Mouse (Mus musculus) spleen, adult 2 months (tissue): ENCODE data around the gene Clk3. TPM values are rescaled to one million over a fixed set of nuclear protein-coding genes. Genes with fewer than 3 reads are reported as not detected.
A peak's percentile ranks its signal among the peaks of the same experiment; 100 is the strongest.
"Not testable (repeated sequence)": the region's sequence is repeated elsewhere in the genome, so short reads cannot be mapped to it uniquely, and the experiment has no call there.

Source experiments
- DNase-seq, 2 experiments: peaks; one replicate each; pipeline versions ENCODE4 v3.0.0 to v3.0.0-alpha.2; 2012 to 2021; ENCODE audit warnings: low spot score in 2 of 2, low read depth in 1 of 2
- H3K27ac ChIP-seq: fragments of 200-500 bp; 2 replicates; pipeline ENCODE4 v1.5.1; 2012; ENCODE audit warnings: low read length, inconsistent platforms; ENCODE audit not compliant: insufficient read depth
- H3K27me3 ChIP-seq: fragments of 200-500 bp; 2 replicates; pipeline ENCODE4 v1.6.1; 2012; ENCODE audit warnings: mild to moderate bottlenecking, moderate library complexity, low read length, inconsistent platforms; ENCODE audit not compliant: control insufficient read depth, insufficient read depth
- H3K36me3 ChIP-seq: fragments of 200-500 bp; 2 replicates; pipeline ENCODE4 v1.6.1; 2012; ENCODE audit warnings: mild to moderate bottlenecking, low read length, inconsistent platforms; ENCODE audit not compliant: control insufficient read depth, insufficient read depth
- H3K4me1 ChIP-seq: fragments of 200-500 bp; 2 replicates; pipeline ENCODE4 v1.6.1; 2011; ENCODE audit warnings: inconsistent platforms; ENCODE audit not compliant: control insufficient read depth, insufficient read depth, insufficient read length
- H3K4me3 ChIP-seq: fragments of 200-500 bp; 2 replicates; pipeline ENCODE4 v1.5.1; 2011; ENCODE audit warnings: mild to moderate bottlenecking, inconsistent platforms; ENCODE audit not compliant: insufficient read depth, insufficient read length; ENCODE audit errors: extremely low read depth
- CTCF ChIP-seq: fragments of 200-500 bp; IDR thresholded peaks from 2 replicates; pipeline ENCODE4 v1.5.1; 2011; ENCODE audit warnings: mild to moderate bottlenecking, inconsistent platforms; ENCODE audit not compliant: insufficient read depth, insufficient read length, insufficient replicate concordance; ENCODE audit errors: extremely low read depth
- POLR2A ChIP-seq: fragments of 200-500 bp; IDR thresholded peaks from 2 replicates; pipeline ENCODE4 v1.6.1; 2011; ENCODE audit warnings: low read depth, low read length, inconsistent platforms
- WGBS: fragments of 180-500 bp; shearing (Covaris S2); methylation state at CpG from one replicate; pipeline ENCODE4 v1.1.7; 2018; 5-methylcytosine and 5-hydroxymethylcytosine counted together
- polyA plus RNA-seq: library from polyadenylated mRNA; depleted of rRNA; stranded (reverse); fragments of >200 nt; gene quantifications from 2 replicates; pipeline ENCODE4 v1.2.3, GENCODE M21; 2012; rRNA removed

Clk3 gene
- polyA plus RNA-seq, 1 experiment, result 99.1 TPM

DNA sequence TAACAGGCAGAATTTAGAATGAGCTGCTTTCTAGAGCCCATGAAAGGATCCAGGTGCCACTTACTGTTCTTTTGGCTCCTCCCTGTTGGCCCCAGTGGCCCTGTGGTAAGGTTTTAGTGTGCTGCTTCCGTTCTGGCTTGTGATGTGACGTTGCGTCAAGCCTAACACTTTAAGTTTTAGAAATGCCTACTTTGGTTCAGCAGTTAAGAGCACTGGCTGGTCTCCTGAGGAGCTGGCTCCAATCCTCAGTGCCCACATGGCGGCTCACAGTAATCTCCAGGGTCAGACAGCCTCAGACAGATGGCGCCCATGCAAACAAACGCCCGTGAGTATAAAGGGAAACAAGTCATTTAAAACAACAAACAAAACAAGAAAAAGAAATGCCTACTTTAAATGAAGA, 47.3 kb downstream of the Clk3 start:
- Histone ChIP-seq H3K4me1 (no peaks in the 10 kb centered on the region; the same call in 1 of the 2 replicates), H3K36me3 (peaks cover 34% of the 10 kb centered on the region), H3K27ac (no peak overlapping the region), H3K4me3 (no peak overlapping the region), H3K27me3 (no peaks in the 10 kb centered on the region)
- WGBS, result 89% methylated on average over 7 of the region's 7 CpGs
- TF ChIP-seq POLR2A (no peak), CTCF (no peak)
- DNase-seq, result no peak

DNA sequence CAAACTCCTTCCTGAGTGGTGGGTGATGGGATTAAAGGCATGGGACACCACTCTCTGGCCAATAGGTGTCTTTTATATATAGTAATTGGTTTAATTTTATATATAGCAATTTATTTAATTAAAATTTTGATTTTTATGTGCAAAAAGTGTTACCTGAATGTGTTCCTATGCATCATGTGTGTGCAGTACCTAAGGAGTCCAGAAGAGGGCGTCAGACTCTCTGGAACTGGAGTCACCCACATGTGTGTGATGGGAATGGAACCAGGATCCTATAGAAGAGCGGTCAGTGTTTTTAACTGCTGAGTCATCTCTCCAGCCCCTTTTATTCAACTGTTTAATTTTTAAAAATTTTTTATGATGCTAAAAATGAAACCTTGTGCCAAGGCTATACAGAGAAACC, 53.5 kb downstream of the Clk3 start:
- no peak overlapping the region for H3K27ac ChIP-seq
- H3K4me1 ChIP-seq, result peaks cover 6% of the 10 kb centered on the region; the same call in 1 of the 2 replicates
- DNase-seq, result no peak
- 85% methylated on average over 2 of the region's 2 CpGs for WGBS
- H3K4me3 ChIP-seq, result no peak overlapping the region
- no peak for TF ChIP-seq CTCF
- no peak for TF ChIP-seq POLR2A
- peaks cover 25% of the 10 kb centered on the region for H3K36me3 ChIP-seq
- H3K27me3 ChIP-seq, result no peaks in the 10 kb centered on the region

DNA sequence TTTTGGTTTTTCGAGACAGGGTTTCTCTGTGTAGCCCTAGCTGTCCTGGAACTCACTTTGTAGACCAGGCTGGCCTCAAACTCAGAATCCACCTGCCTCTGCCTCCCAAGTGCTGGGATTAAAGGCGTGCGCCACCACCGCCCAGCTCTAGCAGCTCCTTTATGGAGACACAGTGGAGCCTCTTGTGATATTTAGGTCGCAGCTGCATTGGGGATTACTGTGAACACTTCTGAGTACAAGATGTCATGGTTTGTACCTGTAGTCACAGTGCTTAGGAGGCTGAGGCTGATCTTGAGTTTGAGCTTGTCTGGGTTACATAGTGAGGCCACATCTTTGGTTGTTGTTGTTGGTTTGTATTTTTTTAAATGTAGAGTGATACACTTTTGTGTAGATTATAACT, 55.4 kb downstream of the Clk3 start:
- H3K36me3 ChIP-seq, result peaks cover 11% of the 10 kb centered on the region
- not testable (repeated sequence) for H3K4me3 ChIP-seq, H3K27me3 ChIP-seq, H3K4me1 ChIP-seq, H3K27ac ChIP-seq, DNase-seq
- WGBS, result 79% methylated on average over 5 of the region's 5 CpGs

DNA sequence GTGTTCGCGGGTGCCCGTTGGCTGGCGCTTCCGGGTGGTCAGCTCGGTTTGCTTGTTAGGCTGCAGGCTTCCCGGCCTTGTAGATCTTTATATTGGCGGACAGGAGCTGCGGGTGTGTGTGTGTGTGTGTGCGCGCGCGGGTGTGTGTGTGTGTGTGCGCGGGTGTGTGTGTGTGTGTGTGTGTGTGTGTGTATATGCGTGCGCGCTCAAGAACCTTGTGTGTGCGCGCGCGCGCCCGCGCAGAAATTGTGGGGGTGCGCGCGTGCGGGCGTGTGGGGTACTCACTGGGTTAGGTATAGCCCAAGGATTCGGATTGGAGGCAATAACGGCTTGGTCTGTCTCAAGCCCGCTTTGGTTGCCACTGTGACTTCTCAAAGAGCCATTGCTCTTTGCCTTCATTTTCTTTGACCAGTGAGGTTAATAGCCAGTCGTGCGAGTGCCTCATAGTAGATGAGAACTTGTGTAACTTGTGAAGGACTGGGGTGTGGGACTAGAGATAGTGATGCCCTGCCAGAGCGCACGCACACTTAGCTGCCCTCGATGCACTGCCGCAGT, 56.9 kb downstream of the Clk3 start:
- H3K27ac ChIP-seq, result peak overlapping the region; percentile 80
- peaks cover 6% of the 10 kb centered on the region; the same call in 1 of the 2 replicates for H3K4me1 ChIP-seq
- no peak for DNase-seq
- H3K27me3 ChIP-seq, result no peaks in the 10 kb centered on the region
- no peak for TF ChIP-seq CTCF
- no peak for TF ChIP-seq POLR2A
- WGBS, result 1% methylated on average over 31 of the region's 39 CpGs
- H3K4me3 ChIP-seq, result peak overlapping the region; percentile 93
- peaks cover 5% of the 10 kb centered on the region for H3K36me3 ChIP-seq

DNA sequence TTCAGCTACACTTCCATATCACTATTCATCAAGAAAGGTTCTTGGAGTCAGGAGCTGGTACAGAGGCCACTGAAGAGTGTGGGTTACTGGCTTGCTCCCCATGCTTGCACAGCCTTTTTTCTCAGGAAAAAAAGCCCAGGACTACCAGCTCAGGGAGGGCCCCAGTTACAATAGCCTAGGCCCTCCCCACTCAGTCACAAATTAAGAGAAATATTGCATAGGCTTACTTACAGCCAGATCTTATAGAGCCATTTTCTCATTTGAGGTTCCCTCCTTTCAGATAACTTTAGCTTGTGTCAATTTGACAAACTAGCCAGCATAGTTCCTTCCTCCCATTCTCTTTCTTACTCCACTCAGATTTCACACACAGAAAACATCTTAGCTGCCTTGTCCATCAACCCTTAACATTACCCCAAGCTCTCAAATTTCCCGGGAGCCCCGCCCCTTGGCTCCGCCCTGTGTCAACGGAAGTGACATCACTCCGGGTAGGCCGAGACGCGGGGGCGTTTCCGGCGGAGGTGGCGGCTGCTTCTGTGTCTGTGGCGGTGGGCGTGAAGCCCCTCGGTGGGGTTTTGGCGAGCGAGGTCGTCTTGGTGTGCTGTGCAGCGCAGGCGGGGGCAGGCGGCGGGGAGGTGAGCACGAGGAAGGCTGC, 57.5 kb downstream of the Clk3 start, which contains the start of gene Edc3:
TSS of gene Edc3 (plus strand) at position 473 of the 652 bp plus-strand sequence.
- DNase-seq, result peak; percentile 68 to 85
- peaks cover under 1% of the 10 kb centered on the region; the same call in 1 of the 2 replicates for H3K36me3 ChIP-seq
- 0% methylated on average over 23 of the region's 23 CpGs for WGBS

DNA sequence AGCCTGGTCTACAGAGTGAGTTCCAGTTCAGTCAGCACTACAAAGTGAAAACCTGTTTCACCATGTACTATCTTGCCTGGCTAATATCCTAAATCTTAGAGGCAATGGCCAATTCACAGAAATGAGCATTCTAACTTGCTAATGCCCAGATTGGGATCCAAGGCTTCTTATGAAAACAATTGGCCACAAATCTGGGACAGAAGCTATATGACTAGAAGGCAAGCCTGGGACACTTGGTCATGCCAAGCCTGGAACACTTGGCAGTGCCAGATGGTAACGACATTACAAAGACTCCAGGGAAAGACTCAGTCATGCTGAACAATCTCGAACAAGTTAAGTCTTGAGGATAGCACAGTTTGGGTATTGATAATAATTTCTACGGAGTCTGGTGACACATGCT, 59.2 kb downstream of the Clk3 start:
- H3K36me3 ChIP-seq, result no peaks in the 10 kb centered on the region

More for the DNA sequence above, 57.5 kb downstream of the Clk3 start, which contains the start of gene Edc3:
- TF ChIP-seq POLR2A, result peak; percentile 47
- TF ChIP-seq CTCF, result no peak
- Histone ChIP-seq H3K4me1 (peaks cover 6% of the 10 kb centered on the region; the same call in 1 of the 2 replicates), H3K27ac (peak within 1 kb of the TSS; percentile 80), H3K27me3 (no peaks in the 10 kb centered on the region), H3K4me3 (peak within 1 kb of the TSS; percentile 93)

More for the DNA sequence above, 59.2 kb downstream of the Clk3 start:
- Histone ChIP-seq H3K4me1 (peaks cover 6% of the 10 kb centered on the region; the same call in 1 of the 2 replicates), H3K27me3 (no peaks in the 10 kb centered on the region), H3K27ac (no peak overlapping the region), H3K4me3 (no peak overlapping the region)
- no peak for TF ChIP-seq CTCF
- TF ChIP-seq POLR2A, result no peak
- no peak for DNase-seq
- 91% methylated on average over 3 of the region's 3 CpGs for WGBS

Other genes starting within 250 kb of the Clk3 start
- gene Cox5a, start 244.6 kb downstream of the Clk3 start, polyA plus RNA-seq, result 135 and 219 TPM in 2 replicates
- gene Fam219b, start 228.3 kb downstream of the Clk3 start, polyA plus RNA-seq, result 4.1 and 14.5 TPM in 2 replicates
- 13.0 and 16.7 TPM in 2 replicates for gene Mpi, start 213.1 kb downstream of the Clk3 start, polyA plus RNA-seq
- 79.2 and 88.4 TPM in 2 replicates for gene Scamp2, start 204.9 kb downstream of the Clk3 start, polyA plus RNA-seq
- 44.5 and 47.6 TPM in 2 replicates for gene Ulk3, start 176.4 kb downstream of the Clk3 start, polyA plus RNA-seq
- not detected in 2 replicates for gene Cplx3, start 159.6 kb downstream of the Clk3 start, polyA plus RNA-seq
- 0.09 and 0.16 TPM in 2 replicates for gene Lman1l, start 145.1 kb downstream of the Clk3 start, polyA plus RNA-seq
- 233 and 265 TPM in 2 replicates for gene Csk, start 112.2 kb downstream of the Clk3 start, polyA plus RNA-seq
- not detected in 2 replicates for gene Cyp1a2, start 82.2 kb downstream of the Clk3 start, polyA plus RNA-seq
- gene Cyp1a1, start 77.9 kb downstream of the Clk3 start, polyA plus RNA-seq, result 0.13 and 0.15 TPM in 2 replicates
- 9.9 and 11.2 TPM in 2 replicates for gene Edc3, start 57.3 kb downstream of the Clk3 start, polyA plus RNA-seq
- gene Arid3b, start 70.9 kb upstream of the Clk3 start, polyA plus RNA-seq, result 35.2 and 38.6 TPM in 2 replicates
- gene Ubl7, start 145.1 kb upstream of the Clk3 start, polyA plus RNA-seq, result 88.3 and 131 TPM in 2 replicates
- gene Sema7a, start 174.3 kb upstream of the Clk3 start, polyA plus RNA-seq, result 26.1 and 35.7 TPM in 2 replicates
- 0.52 and 0.67 TPM in 2 replicates for gene Cyp11a1, start 240.6 kb upstream of the Clk3 start, polyA plus RNA-seq